Mouse (Mus musculus): Measurements from ENCODE around the gene Nop14. TPM values are rescaled to one million over a fixed set of nuclear protein-coding genes. Genes with fewer than 3 reads are reported as not detected.

Nop14 gene
- polyA plus RNA-seq, 1 experiment, result 21.3 TPM

DNA sequence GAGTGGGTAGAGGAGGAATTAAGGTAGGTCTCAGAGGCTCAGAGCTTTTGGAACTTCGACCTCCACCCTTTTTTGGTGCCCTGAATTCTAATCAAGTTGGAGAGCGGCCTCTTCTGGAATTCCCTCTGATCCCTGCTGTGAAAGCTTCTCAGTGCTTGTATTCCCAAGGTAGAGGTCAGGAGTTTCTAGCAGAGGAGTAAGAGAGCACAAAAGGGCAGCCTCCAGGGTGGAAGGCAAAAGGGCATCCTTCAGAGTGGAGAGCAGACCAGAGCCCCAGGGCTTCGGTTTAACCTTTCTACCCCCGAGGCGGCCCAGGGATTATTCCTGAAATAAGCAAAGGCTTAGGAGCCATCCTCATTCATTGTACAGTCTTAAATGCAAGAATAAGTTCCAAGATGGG lies 69.9 kb downstream of the Nop14 start:
- no peak overlapping the region for H3K27ac ChIP-seq (ENCODE audit: control insufficient read depth, insufficient read depth, low read depth, low read length, poor library complexity)
- no peaks in the 10 kb centered on the region for H3K4me1 ChIP-seq (ENCODE audit: control insufficient read depth, insufficient read depth, low read length)
- TF ChIP-seq CTCF (IDR thresholded peaks at IDR 0.05; ENCODE audit: control insufficient read depth, insufficient read depth, low read length) (no peak), POLR2A (IDR thresholded peaks at IDR 0.05; ENCODE audit: borderline replicate concordance, control insufficient read depth, low read depth, low read length) (no peak)
- no peak overlapping the region for H3K4me3 ChIP-seq (replicated peaks; ENCODE audit: control insufficient read depth, low read depth, low read length)
- WGBS, result 86% methylated on average over 5 of the region's 5 CpGs

Other genes with a start within 250 kb of the Nop14 start
- gene Tnip2, start 146.2 kb downstream of the Nop14 start, polyA plus RNA-seq (2011; ENCODE audit: insufficient read depth, insufficient read length, low replicate concordance, missing spikeins), result 4.6 and 15.1 TPM in 2 replicates
- 15.0 and 29.7 TPM in 2 replicates for gene Sh3bp2, start 134.3 kb downstream of the Nop14 start, polyA plus RNA-seq (2011; ENCODE audit: insufficient read depth, insufficient read length, low replicate concordance, missing spikeins)
- gene Add1, start 86.5 kb downstream of the Nop14 start, polyA plus RNA-seq (2011; ENCODE audit: insufficient read depth, insufficient read length, low replicate concordance, missing spikeins), result 160 and 163 TPM in 2 replicates
- gene Mfsd10, start 22.9 kb downstream of the Nop14 start, polyA plus RNA-seq (2011; ENCODE audit: insufficient read depth, insufficient read length, low replicate concordance, missing spikeins), result 31.2 and 77.7 TPM in 2 replicates
- 1.2 and 3.5 TPM in 2 replicates for gene Grk4, start 231 bp upstream of the Nop14 start, polyA plus RNA-seq (2011; ENCODE audit: insufficient read depth, insufficient read length, low replicate concordance, missing spikeins)
- 8.2 and 12.6 TPM in 2 replicates for gene Htt, start 101.6 kb upstream of the Nop14 start, polyA plus RNA-seq (2011; ENCODE audit: insufficient read depth, insufficient read length, low replicate concordance, missing spikeins)
- gene Msantd1, start 247.9 kb upstream of the Nop14 start, polyA plus RNA-seq (2011; ENCODE audit: insufficient read depth, insufficient read length, low replicate concordance, missing spikeins), result 0.72 and 4.6 TPM in 2 replicates

Data from bone marrow, adult 2 months (tissue).